Mouse (Mus musculus) liver, embryonic 12.5 days (tissue): ENCODE data around the gene Pou2f1. TPM values are rescaled to one million over a fixed set of nuclear protein-coding genes. Genes with fewer than 3 reads are reported as not detected.
A peak's percentile ranks its signal among the peaks of the same experiment; 100 is the strongest.
"Not testable (repeated sequence)": the region's sequence is repeated elsewhere in the genome, so short reads cannot be mapped to it uniquely, and the experiment has no call there.

Source experiments
- ATAC-seq: fragments of 200-750 bp; cut with Nextera tagmentation; 2 replicates; pipeline ENCODE4 v1.8.0; 2017; ENCODE audit warnings: moderate number of reproducible peaks, mild to moderate bottlenecking, moderate library complexity
- H3K27ac ChIP-seq: fragments of 300-500 bp; sonication (generic); 2 replicates; pipeline ENCODE4 v1.5.1; 2016; ENCODE audit warnings: mild to moderate bottlenecking
- H3K27me3 ChIP-seq: fragments of 300-500 bp; sonication (generic); replicated peaks from 2 replicates; pipeline ENCODE4 v1.6.1; 2016; ENCODE audit warnings: mild to moderate bottlenecking, moderate library complexity
- H3K36me3 ChIP-seq: fragments of 300-500 bp; sonication (generic); 2 replicates; pipeline ENCODE4 v1.6.1; 2016; ENCODE audit warnings: mild to moderate bottlenecking, moderate library complexity
- H3K4me1 ChIP-seq: fragments of 300-500 bp; sonication (generic); 2 replicates; pipeline ENCODE4 v1.6.1; 2016
- H3K4me2 ChIP-seq: fragments of 300-500 bp; sonication (generic); 2 replicates; pipeline ENCODE4 v1.6.1; 2016; ENCODE audit warnings: mild to moderate bottlenecking, moderate library complexity
- H3K4me3 ChIP-seq: fragments of 300-500 bp; sonication (generic); 2 replicates; pipeline ENCODE4 v1.5.1; 2016; ENCODE audit warnings: mild to moderate bottlenecking, moderate library complexity
- H3K9ac ChIP-seq: fragments of 300-500 bp; sonication (generic); 2 replicates; pipeline ENCODE4 v1.6.1; 2016; ENCODE audit warnings: mild to moderate bottlenecking, moderate library complexity
- H3K9me3 ChIP-seq: fragments of 300-500 bp; sonication (generic); replicated peaks from 2 replicates; pipeline ENCODE4 v1.6.1; 2016; ENCODE audit warnings: mild to moderate bottlenecking, moderate library complexity
- WGBS: fragments of 180-500 bp; shearing (Covaris S2); methylation state at CpG from one replicate; pipeline ENCODE4 v1.1.7; 2016; ENCODE audit not compliant: insufficient replicate concordance; 5-methylcytosine and 5-hydroxymethylcytosine counted together
- polyA plus RNA-seq: library from polyadenylated mRNA; unstranded; fragments of >200 nt; fragmentation: Nextera tagmentation; extraction: Ambion mirVana; gene quantifications from 2 replicates; pipeline ENCODE4 v1.2.1, GENCODE M21; 2016

Pou2f1 gene
- polyA plus RNA-seq, 1 experiment from 2014 or later, result 5.8 TPM

- WGBS, result 3% methylated on average over 41 of the region's 48 CpGs
- Histone ChIP-seq H3K9me3 (no peaks in the 10 kb centered on the region), H3K4me2 (peak overlapping the region; percentile 99), H3K27ac (peak overlapping the region; percentile 92), H3K27me3 (no peaks in the 10 kb centered on the region), H3K9ac (peak overlapping the region; percentile 96), H3K4me3 (peak overlapping the region; percentile 96), H3K36me3 (no peaks in the 10 kb centered on the region), H3K4me1 (peaks cover 39% of the 10 kb centered on the region)
- ATAC-seq, result peak; percentile 3; the same call in 1 of the 2 replicates
These were observed 1.2 kb downstream of the Pou2f1 start for GRCm38 (mm10) chr1:166001121-166001903.

GRCm38 (mm10) chr1:166000601-166001120, 1.8 kb downstream of the Pou2f1 start:
- no peak for ATAC-seq
- no peaks in the 10 kb centered on the region for H3K27me3 ChIP-seq
- H3K4me3 ChIP-seq, result peak overlapping the region; percentile 96
- H3K9ac ChIP-seq, result peak overlapping the region; percentile 96
- H3K9me3 ChIP-seq, result no peaks in the 10 kb centered on the region
- H3K27ac ChIP-seq, result peak overlapping the region; percentile 92; the same call in 1 of the 2 replicates
- H3K36me3 ChIP-seq, result no peaks in the 10 kb centered on the region
- H3K4me1 ChIP-seq, result peaks cover 45% of the 10 kb centered on the region
- H3K4me2 ChIP-seq, result peak overlapping the region; percentile 99
- 40% methylated on average over 7 of the region's 7 CpGs for whole genome bisulfite sequencing

GRCm38 (mm10) chr1:165999709-166000108, 2.8 kb downstream of the Pou2f1 start:
- Histone ChIP-seq H3K9ac (no peak overlapping the region), H3K36me3 (no peaks in the 10 kb centered on the region), H3K4me1 (peaks cover 46% of the 10 kb centered on the region), H3K4me3 (no peak overlapping the region), H3K4me2 (no peak overlapping the region), H3K27ac (no peak overlapping the region), H3K9me3 (no peaks in the 10 kb centered on the region), H3K27me3 (no peaks in the 10 kb centered on the region)
- WGBS, result 78% methylated on average over 1 of the region's 1 CpGs
- ATAC-seq, result no peak

- no peak overlapping the region for H3K4me3 ChIP-seq
- no peak overlapping the region for H3K9ac ChIP-seq
- H3K27me3 ChIP-seq, result no peaks in the 10 kb centered on the region
- H3K27ac ChIP-seq, result no peak overlapping the region
- H3K4me2 ChIP-seq, result no peak overlapping the region
- H3K9me3 ChIP-seq, result no peaks in the 10 kb centered on the region
- no peak for ATAC-seq
- no peaks in the 10 kb centered on the region for H3K36me3 ChIP-seq
- WGBS, result 88% methylated on average over 7 of the region's 7 CpGs
- peaks cover 65% of the 10 kb centered on the region for H3K4me1 ChIP-seq
These were observed 6.8 kb downstream of the Pou2f1 start for GRCm38 (mm10) chr1:165995661-165996055.

GRCm38 (mm10) chr1:165995011-165995660, 7.3 kb downstream of the Pou2f1 start:
- not testable (repeated sequence) for H3K4me2 ChIP-seq, H3K27ac ChIP-seq, ATAC-seq, H3K36me3 ChIP-seq, H3K27me3 ChIP-seq, H3K9ac ChIP-seq, H3K4me3 ChIP-seq, H3K9me3 ChIP-seq
- WGBS, result 86% methylated on average over 7 of the region's 7 CpGs
- peaks cover 61% of the 10 kb centered on the region for H3K4me1 ChIP-seq

- Histone ChIP-seq H3K4me2 (no peak overlapping the region), H3K27ac (no peak overlapping the region), H3K4me3 (no peak overlapping the region), H3K9ac (no peak overlapping the region), H3K4me1 (peaks cover 52% of the 10 kb centered on the region), H3K27me3 (no peaks in the 10 kb centered on the region), H3K9me3 (no peaks in the 10 kb centered on the region), H3K36me3 (0 out of 2 replicates have a peak, but pooled peaks cover 2% of the 10 kb centered on the region)
- WGBS, result 0% methylated on average over 1 of the region's 1 CpGs
- ATAC-seq, result 0 out of 2 replicates have a peak, but pooled peaks have one; percentile 27
These were observed 8.2 kb downstream of the Pou2f1 start for GRCm38 (mm10) chr1:165994279-165994678.

GRCm38 (mm10) chr1:165993270-165994156, 9.0 kb downstream of the Pou2f1 start:
- 76% methylated on average over 6 of the region's 6 CpGs for WGBS
- H3K36me3 ChIP-seq, result 0 out of 2 replicates have a peak, but pooled peaks cover 2% of the 10 kb centered on the region
- H3K4me1 ChIP-seq, result peaks cover 52% of the 10 kb centered on the region
- H3K4me2 ChIP-seq, result no peak overlapping the region
- H3K27ac ChIP-seq, result no peak overlapping the region
- ATAC-seq, result no peak
- H3K9me3 ChIP-seq, result no peaks in the 10 kb centered on the region
- H3K4me3 ChIP-seq, result no peak overlapping the region
- peak overlapping the region; percentile 27; the same call in 1 of the 2 replicates for H3K9ac ChIP-seq
- no peaks in the 10 kb centered on the region for H3K27me3 ChIP-seq

- WGBS, result 75% methylated on average over 2 of the region's 2 CpGs
- no peaks in the 10 kb centered on the region for H3K27me3 ChIP-seq
- no peak overlapping the region for H3K27ac ChIP-seq
- H3K9ac ChIP-seq, result no peak overlapping the region
- H3K36me3 ChIP-seq, result 0 out of 2 replicates have a peak, but pooled peaks cover 2% of the 10 kb centered on the region
- ATAC-seq, result no peak
- no peak overlapping the region for H3K4me2 ChIP-seq
- H3K4me1 ChIP-seq, result peaks cover 63% of the 10 kb centered on the region
- no peaks in the 10 kb centered on the region for H3K9me3 ChIP-seq
- H3K4me3 ChIP-seq, result no peak overlapping the region
These were observed 13.9 kb downstream of the Pou2f1 start for GRCm38 (mm10) chr1:165988536-165988935.

- WGBS, result 72% methylated on average over 2 of the region's 2 CpGs
- Histone ChIP-seq H3K4me2 (no peak overlapping the region), H3K9ac (no peak overlapping the region), H3K27ac (no peak overlapping the region), H3K4me1 (peaks cover 63% of the 10 kb centered on the region), H3K9me3 (no peaks in the 10 kb centered on the region), H3K4me3 (no peak overlapping the region), H3K27me3 (no peaks in the 10 kb centered on the region), H3K36me3 (0 out of 2 replicates have a peak, but pooled peaks cover 2% of the 10 kb centered on the region)
- ATAC-seq, result no peak
These were observed 14.4 kb downstream of the Pou2f1 start for GRCm38 (mm10) chr1:165988072-165988471.

GRCm38 (mm10) chr1:165985743-165986360, 16.6 kb downstream of the Pou2f1 start:
- peaks cover 57% of the 10 kb centered on the region for H3K4me1 ChIP-seq
- 0 out of 2 replicates have a peak, but pooled peaks cover 2% of the 10 kb centered on the region for H3K36me3 ChIP-seq
- H3K4me2 ChIP-seq, result peak overlapping the region; percentile 46
- peak; percentile 83 for ATAC-seq
- peak overlapping the region; percentile 67 for H3K27ac ChIP-seq
- no peak overlapping the region for H3K9ac ChIP-seq
- H3K9me3 ChIP-seq, result no peaks in the 10 kb centered on the region
- H3K27me3 ChIP-seq, result no peaks in the 10 kb centered on the region
- H3K4me3 ChIP-seq, result no peak overlapping the region
- WGBS, result 17% methylated on average over 3 of the region's 3 CpGs

- no peak overlapping the region for H3K4me3 ChIP-seq
- H3K4me1 ChIP-seq, result peaks cover 55% of the 10 kb centered on the region
- 0 out of 2 replicates have a peak, but pooled peaks cover 2% of the 10 kb centered on the region for H3K36me3 ChIP-seq
- no peaks in the 10 kb centered on the region for H3K9me3 ChIP-seq
- peak overlapping the region; percentile 67 for H3K27ac ChIP-seq
- WGBS, result 16% methylated on average over 3 of the region's 3 CpGs
- H3K4me2 ChIP-seq, result peak overlapping the region; percentile 46
- peak; percentile 96 for ATAC-seq
- no peaks in the 10 kb centered on the region for H3K27me3 ChIP-seq
- H3K9ac ChIP-seq, result no peak overlapping the region
These were observed 17.3 kb downstream of the Pou2f1 start for GRCm38 (mm10) chr1:165985186-165985585.
